Mouse (Mus musculus): ENCODE measurements at regions not wholly inside any gene's neighbourhood (a gene's known extent, or its start where the extent isn't known, plus 50 kb on each side); places are given as distances from the start of the nearest gene placed in this dataset.
"Not testable (repeated sequence)": the region's sequence is repeated elsewhere in the genome, so short reads cannot be mapped to it uniquely, and the experiment has no call there.

DNA sequence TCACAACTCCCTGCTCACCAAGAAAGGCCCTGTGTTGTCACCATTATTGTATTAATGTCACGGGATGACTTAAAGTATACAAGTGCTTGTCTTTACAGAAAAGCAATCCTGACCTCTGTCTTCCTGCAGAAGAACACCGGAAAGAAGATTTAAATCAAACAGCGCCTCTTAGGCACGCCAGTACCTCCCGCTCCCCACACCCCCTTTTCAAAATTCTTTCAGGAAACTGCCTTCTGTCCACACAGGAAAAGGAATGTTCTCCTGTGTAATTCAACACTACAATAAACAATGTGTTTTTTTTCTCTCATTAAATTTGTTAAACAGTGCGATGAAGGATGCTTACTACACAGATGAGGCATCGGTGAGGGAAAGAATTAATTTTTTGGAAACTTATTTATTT is 112.6 kb upstream of the Stt3b start:
- no peak for DNase-seq (ENCODE audit: low spot score)

DNA sequence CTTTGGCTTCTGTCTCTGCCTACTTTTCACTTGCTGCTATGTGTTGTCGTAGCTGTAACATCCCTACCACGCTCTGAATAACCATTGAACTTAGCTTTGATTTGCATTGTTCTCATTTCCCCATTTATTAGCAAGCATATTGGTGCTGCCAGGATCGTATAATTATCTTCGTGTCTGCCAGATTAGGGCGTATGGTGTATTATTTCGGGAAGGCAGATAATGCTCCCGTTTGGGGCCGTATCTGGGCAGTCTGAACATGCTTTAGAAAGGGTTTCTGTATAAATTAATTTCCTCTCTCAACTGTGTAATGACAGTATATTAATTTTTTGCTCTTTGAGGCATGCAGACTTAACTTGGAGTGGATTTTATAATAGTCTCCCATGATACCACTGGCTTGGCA is 116.5 kb upstream of the Stt3b start:
- DNase-seq (ENCODE audit: low spot score), result no peak

DNA sequence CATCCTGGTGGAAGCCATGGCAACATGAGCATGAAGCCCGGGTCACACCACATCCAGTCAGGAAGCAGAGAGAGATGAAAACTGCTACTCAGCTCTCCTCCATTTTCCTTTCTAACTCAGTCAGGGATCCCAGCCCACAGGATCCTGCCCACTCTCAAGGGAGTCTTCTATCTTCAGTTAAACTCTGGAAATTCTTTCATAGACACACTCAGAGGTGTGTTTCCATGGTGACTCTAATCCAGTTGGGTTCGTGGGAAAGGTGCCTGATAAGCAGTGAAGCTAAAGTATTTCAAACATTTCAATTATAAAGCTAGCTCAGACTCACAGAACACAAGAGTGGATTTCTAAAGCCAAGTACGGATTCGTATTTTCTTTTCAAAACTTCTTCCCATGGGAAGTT is 120.0 kb upstream of the Stt3b start:
- no peak for DNase-seq (ENCODE audit: low spot score)

DNA sequence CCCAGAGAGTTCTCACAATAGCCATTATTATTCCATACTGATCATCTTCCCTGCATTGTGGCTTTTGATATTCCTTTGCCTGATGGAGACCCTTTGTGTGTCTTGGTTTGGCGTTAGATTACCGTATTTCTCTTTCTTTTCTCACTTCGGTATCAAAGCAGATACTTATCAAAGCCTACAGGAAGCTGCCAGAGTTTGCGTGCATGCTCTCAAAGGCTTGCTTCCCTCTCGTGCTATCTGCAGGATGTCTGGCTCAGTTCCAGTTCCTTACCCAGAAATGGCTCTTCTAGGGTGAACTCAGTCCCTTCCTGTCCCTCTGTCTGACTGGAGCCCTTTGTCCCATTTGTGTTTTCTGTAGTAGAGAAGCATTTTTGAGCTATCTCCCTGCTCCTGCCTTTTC is 124.5 kb upstream of the Stt3b start:
- DNase-seq (ENCODE audit: low spot score), result no peak

DNA sequence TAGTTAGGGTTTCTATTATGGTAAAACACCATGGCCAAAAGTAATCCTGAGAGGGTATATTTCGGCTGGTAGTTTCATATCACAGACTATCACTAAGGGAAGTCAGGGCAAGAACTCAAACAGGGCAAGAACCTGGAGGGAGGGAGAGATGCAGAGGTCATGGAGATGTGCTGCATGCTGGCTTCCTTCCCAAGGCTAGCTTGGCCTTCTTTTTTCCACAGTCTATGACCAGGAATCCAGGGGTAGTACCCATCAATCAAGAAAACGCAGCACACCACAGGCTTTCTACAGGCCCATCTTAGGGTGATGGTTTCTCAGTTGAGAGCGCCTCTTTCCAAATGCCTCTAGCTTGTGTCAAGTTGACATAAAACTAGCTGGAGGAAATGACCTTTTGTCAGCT is 126.1 kb upstream of the Stt3b start:
- no peak for DNase-seq (ENCODE audit: low spot score)

DNA sequence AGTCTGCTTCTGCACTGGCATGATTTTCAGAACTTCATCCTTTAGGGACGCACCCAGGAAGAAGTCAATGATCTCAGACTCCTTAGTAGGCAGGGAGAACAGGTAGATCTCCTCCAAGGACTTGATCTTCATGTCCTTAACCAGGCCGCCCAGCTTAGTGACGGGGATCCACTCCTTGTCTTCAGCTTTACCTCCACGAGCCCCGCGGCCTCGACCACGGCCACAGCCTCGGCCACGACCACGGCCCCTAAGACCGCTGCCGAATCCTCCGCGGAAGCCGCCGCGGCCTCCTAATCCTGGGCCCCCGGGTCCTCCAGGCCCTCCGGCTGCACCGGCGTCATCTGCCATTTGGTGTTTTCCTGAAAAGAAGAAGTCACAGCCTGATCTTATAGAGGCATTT is 128.0 kb upstream of the Stt3b start:
- not testable (repeated sequence) for DNase-seq (ENCODE audit: low spot score)

DNA sequence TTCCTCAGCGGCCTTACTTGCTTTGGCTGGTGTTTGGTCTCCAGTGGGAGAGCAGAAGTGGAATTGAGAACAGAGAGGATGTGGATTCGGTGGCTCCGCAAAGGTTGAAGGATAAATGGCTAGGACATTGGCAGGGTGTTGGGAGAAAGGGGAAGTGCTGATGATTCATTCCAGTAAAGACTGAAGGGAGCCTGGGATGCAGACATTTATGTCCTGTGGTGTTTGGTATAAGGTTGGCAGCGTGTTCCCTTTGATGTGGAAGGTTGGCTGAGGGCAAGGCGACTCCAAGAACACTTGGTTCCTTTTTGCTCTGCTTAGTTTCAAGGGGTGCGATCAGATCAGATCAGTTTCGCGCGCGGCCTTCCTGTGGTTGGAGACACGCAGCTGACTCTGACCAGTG is 136.5 kb upstream of the Stt3b start:
- no peak for DNase-seq (ENCODE audit: low spot score)

DNA sequence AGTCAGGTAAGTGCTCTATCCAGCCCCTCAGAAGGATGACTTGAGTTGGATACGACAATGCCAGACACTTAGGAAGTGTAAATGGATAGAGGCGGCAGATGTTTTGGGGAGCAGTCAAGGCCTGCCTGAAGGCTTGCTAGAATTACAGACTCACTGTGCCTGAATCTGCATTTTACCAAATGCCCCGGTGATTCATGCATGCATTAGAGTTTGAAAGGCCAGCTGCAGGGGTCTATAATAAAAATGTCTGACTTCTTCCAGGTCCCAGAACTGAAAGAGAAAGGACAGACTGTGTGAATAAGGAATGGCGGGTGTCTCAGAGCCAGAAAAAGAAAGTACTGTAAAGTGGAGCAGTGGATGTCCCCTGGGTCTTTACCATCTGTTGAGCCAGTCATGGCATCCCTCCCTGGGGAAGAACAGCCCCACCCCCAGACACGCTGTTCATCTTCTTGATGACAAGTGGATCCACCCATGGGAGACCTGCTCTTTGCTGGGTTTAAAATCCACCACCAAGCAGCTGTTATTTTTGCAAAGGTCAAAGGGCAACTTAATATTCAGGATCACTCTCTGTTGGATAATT is 140.6 kb upstream of the Stt3b start:
- DNase-seq (ENCODE audit: low spot score), result no peak

DNA sequence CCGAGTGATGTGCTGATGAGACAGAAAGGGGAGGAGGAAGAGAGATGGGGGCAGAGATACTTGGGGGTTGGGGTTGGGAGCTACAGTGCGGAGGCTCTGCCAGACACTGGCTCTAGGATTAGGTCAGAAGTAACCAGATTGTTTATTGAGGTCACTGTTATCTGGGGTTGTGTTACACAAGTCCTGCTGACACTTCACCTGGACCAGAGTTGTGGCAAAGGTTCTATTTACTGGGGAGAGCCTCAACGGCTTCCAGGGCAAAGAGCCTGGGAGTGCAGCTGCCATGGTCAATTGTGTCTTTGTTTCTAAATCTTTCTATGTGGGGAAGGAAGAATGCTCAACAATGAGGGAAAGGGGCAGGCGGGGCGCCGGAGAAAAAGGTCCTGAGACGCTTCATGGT is 144.6 kb upstream of the Stt3b start:
- no peak for DNase-seq (ENCODE audit: low spot score)

DNA sequence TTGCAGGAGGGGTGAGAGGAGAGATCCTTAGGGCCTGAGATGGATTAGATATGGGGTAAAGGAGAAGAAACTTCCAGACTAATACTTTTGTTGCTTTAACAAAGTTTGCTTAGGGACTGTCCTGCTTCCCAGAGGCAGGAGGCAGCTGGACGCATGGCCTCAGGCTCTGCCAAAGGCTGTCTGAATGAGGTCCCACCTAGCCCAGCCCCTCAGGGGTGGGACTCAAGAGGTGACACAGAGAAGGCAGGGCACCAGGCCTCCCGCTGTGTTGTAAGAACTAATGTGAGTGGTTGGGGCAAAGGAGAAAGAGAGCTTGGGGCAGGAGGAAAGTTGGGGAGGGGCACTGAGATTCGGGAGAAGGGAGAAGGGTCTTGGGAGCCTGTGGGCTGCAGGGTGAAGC is 145.9 kb upstream of the Stt3b start:
- DNase-seq (ENCODE audit: low spot score), result no peak

DNA sequence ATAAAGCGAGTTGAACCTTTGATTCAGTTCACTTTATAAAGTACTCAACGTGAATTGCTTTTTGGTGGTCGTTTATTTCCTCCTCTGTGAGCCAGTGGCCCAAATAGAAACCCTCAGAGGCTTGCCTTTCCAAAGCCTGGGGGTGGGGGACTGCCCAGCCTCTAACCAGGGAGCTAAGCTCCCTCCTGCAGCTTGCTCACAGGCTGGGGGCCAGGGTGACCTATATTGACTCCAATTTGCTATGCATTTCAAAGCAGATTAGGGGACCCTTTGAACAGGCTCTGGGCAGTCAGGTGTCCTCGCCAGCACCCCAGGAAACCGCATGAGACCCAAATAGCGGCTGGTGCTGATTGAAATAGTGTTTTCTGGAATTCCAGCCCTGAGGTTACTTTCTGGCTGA is 146.4 kb upstream of the Stt3b start:
- no peak for DNase-seq (ENCODE audit: low spot score)

DNA sequence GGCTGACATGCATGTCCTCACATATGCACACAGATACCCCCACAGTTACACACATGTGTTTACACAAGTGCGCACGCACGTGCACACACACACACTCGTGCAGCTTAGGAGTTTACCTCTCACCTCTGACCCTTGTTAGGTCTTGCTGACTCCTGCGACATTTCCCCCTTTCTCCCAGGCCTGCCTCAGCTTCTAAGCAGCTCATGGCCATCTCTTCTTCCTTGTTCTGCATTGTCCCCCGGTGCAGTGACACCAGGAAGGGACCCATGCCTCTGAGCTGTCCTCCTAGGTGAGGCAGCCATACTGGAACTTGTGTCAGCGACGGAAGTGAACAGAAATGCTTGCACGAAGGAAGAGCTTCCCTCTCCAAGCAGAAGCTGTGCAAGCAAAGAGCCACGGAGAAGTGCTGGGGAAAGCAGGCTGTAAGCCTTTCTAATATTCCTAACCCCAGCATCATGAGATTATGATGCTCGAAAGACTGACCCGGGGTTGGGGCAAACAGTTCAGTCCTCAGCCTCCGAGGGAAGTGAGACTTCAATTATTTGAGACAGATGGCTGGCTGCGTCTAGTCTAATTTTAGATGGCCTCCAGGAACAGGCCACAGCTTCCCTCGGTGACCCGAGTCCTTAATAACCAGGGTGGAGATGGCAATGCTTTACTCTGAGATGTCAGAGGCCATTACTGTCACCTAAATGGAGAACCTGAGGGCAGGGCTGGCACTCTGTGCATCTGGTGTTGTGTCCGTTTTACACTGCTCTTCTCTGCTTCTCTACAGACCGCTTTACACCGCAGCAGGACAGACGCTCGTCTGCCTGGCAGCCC is 147.9 kb upstream of the Stt3b start:
- DNase-seq (ENCODE audit: low spot score), result no peak

DNA sequence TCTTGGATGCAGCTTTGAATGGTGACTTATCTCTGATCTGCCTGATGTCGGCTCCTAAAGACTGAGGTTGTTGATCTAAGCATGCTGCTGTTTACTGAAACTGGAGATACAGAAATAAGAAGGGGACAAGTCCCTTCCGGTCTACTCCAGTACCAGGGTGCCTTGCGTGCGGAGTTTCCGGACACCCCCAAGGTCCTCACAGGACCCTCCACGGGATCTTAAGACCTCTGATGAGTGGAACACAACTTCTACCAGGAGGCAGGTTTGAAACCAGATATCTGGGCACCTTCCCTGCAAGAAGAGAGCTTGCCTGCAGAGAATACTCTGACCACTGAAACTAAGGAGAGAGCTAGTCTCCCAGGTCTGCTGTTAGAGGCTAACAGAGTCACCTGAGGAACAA is 148.9 kb upstream of the Stt3b start:
- not testable (repeated sequence) for DNase-seq (ENCODE audit: low spot score)

DNA sequence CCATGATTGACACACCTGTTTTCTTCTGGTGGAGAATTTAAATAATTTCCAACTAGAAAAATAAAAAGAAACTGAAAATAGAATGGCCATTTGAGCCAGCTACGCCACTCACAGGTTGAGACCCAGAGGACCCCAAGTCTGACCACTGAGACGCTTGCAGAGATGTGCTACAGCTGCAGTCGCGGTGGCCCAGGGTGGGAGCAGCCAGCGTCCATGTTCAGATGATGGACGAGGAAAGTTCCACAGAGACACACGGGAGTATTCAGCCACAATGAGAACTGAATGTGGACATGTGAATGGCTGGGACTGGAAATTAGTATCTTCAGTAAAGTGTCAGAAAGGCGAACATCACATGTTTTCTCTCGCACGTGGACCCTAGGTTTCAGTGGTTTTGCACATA is 155.1 kb upstream of the Stt3b start:
- no peak for DNase-seq (ENCODE audit: low spot score)

DNA sequence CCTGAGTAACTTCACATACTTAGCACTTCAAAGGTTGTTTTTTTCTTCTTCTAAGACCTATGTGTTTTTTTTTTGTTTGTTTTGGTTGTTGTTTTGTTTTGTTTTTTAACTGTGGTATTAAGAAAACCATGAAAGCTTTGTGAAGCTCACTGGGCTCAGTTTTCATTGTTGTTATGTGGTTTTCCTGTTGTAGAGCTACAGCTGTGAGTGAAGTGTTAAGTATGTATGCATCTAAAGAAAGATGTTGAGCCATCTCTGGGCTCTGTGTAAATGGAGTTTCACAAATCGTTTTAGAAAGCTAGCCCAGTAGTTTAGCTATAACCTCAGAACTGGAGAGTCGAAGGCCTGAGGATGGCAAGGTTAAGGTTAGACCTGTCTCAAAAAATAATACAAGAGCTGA is 158.4 kb upstream of the Stt3b start:
- DNase-seq (ENCODE audit: low spot score), result no peak

DNA sequence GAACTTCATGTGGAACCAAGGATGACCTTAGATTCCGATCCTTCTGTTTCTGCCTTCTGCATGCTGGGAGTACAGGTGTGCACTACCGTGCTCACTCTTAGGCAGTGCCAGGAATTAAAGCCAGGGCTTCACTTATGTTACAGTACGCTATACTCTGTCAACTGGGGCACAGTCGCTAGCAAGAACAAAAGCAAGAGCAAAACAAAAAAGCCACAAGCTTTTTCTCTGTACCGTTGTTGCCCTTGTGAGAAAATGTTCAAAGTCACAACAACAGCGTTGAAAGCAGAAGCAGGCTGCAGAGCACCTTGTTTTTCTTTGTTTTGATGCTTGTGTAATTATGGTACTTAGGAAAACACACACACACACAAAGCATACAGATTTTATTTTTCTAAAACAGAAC is 161.4 kb upstream of the Stt3b start:
- no peak for DNase-seq (ENCODE audit: low spot score)

DNA sequence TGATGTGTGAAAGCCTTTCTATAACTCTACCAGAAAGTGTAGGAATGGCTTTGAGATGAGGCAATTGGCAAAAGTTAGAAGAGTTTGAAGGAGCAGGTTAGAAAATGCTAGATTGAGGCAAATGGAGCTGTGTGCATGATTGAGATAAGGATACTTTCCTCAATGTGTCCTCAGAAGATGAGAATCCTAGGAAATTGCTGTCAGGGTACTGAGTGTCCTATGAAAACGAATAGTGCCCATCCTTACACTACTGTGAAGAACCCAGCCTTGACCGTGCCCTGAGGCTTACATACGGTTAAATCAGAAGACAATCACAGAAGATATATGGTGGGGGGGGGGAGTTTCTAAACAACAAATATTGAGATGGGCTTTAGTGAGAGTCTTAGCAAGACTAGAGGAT is 162.8 kb upstream of the Stt3b start:
- no peak for DNase-seq (ENCODE audit: low spot score)

DNA sequence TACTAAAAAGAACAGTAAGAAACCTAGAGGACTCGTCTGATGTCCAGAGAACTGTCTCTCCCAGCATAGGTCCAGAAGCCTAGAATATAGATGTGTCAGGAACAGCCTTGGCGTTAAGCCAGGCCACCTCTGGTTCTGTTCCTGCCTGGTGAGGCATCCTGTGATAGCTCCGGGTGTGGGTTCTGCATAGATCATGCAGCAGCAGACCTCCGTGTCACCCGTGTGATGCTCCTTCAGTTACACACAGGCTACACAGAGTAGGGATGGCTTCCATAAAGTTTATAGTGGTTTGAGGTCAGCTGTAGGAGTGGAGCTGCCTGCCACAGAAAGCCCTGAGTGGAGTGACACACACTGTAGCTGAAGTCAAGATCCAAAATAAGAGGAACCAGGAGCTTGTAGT is 163.6 kb upstream of the Stt3b start:
- no peak for DNase-seq (ENCODE audit: low spot score)

DNA sequence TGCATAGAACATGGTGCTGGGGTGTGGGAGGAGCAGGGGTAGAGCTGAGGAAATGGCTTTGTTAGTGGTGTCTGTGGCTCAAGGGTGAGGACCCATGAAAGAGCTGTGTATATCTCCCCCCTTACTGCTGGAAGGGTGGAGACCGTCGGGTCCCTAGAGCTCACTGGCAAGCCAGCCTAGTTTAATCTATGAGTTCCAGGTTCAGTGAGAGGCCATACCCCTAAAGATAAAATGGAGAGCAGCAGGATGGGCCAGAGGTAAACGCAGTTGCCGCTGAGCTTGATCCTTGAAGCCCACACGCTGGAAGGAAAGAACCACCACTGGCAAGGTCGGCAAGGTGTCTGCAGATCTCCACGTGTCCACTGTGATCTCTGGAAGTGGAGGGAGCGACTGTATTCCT is 164.1 kb upstream of the Stt3b start:
- DNase-seq (ENCODE audit: low spot score), result no peak

DNA sequence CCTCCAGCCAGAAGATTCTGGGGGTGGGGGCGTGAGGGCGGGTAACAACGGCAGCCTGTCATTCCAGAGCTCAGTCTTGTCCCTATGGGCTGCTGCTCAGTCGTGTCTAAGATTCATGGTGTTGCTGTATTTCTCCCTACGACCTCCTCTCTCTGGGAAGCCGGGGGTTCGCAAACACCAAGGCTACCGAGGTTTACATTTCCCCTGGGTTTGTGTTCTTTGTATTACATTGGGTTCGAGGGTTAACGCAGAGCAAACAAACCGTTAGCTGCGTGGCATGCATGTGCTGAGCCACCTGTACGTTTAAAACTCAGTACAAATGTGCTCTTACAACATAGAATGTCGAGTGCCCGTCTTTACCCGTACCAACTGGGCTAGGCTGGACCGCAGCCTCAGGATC is 166.0 kb upstream of the Stt3b start:
- no peak for DNase-seq (ENCODE audit: low spot score)

DNA sequence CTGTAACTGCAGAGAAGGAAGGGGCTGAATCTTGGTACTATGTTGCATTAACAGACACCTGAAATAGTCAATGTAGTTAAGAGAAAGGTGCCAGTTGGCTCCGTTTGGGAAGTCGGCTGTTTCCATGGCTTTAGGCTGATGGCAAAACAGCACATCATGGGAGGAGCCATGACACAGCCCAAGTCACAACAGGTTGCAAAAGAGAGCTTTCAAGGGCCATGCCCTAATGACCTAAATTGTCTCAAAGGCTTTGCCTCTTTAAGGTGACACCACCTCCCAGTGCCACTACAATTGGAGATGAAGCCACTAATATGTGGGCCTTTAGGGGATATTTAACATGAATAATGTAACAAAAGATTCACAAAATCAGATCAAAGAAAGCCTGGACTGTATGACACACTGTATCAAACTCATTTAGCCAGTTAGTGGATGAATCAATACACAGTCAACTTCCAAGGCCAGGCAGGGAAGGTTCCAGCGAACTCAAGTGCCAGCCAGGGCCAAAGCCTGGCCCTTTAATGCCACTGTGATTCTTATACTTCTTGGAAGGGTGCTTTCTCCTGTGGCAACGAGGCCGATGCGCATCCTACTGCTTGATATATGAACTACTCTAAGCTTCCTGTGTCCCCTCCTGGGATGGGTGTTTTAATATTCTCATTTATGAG is 167.5 kb upstream of the Stt3b start:
- DNase-seq (ENCODE audit: low spot score), result no peak

DNA sequence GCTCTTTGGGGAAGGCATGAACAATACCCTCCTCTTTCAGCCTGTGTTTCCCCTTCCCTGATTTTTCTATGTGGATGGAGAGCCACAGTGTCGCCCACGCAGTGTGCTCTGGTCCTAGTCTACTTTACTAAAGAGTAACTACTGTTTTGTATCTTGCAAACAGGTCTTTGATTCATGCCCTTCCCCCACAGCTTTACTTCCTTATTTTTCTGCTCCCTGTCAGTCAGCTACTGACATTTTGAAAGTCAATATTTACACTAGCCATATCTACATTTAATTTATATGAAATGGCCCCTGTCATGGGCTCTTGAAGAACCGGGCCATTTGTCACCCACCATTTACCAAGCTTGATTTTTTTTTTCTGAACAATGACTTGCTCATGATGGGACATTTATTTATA is 168.7 kb upstream of the Stt3b start:
- DNase-seq (ENCODE audit: low spot score), result no peak

DNA sequence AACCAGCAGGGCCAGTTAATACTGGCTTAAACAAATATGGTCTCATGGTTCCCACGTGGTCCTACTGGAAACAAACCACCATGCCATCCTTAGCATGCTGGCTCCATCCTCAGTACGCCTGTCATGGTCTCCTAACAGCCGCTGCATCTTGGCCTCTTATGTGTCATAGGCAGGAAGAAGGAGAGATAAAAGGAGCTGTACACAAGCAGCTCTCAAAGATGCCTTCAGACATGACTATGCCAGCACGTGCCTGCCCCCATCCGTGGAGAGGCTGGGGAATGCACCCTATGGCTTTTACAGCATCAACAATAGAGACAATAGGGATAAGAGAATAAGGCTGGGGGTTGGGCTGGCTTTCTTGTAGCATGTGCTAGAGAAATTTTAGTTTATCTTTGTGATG is 171.0 kb upstream of the Stt3b start:
- DNase-seq (ENCODE audit: low spot score), result no peak

DNA sequence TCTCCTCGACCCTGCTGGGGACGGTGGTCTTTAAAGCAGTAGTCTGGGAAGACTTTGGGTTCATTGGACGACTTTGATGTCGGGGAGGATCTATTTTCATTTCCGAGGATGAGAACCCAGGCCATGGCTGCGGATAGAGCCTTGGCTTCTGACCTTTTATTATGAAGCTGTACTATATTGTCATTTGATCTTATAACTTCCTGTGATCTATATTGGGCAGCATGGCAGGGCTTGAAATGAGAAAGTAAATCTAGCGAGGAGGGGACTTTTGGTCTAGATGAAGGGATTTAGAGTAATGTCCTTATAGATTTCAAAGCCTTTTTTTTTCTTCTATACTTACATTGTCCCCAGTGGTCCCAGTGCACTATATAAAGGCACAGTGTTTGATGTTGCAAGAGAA is 172.8 kb upstream of the Stt3b start:
- DNase-seq (ENCODE audit: low spot score), result no peak

All from testis, postnatal 14 days (tissue).